Mouse (Mus musculus) ovary, postnatal 36 days (tissue): ENCODE data around the gene Pigc.

ENCODE experiments used
- DNase-seq: peaks from one replicate; pipeline ENCODE4 v3.0.0; 2022; ENCODE audit warnings: low spot score, mixed read lengths

Pigc gene

GRCm38 (mm10) chr1:161968589-161969407, at the start of gene Pigc:
Gene Pigc, plus strand, starts transcription at chr1:161969186.
- peak; percentile 90 for DNase-seq

GRCm38 (mm10) chr1:161919594-161919993, 49.4 kb upstream of the Pigc start:
- no peak for DNase-seq

- no peak for DNase-seq
These were observed 48.2 kb upstream of the Pigc start for GRCm38 (mm10) chr1:161920475-161921454.

- DNase-seq: no peak
These were observed 47.1 kb upstream of the Pigc start for GRCm38 (mm10) chr1:161921928-161922327.

- DNase-seq: no peak
These were observed 44.7 kb upstream of the Pigc start for GRCm38 (mm10) chr1:161924321-161924720.

- no peak for DNase-seq
These were observed 43.6 kb upstream of the Pigc start for GRCm38 (mm10) chr1:161925281-161925805.

GRCm38 (mm10) chr1:161927976-161928375, 41.0 kb upstream of the Pigc start:
- DNase-seq: no peak

- no peak for DNase-seq
These were observed 37.7 kb upstream of the Pigc start for GRCm38 (mm10) chr1:161931313-161931712.

GRCm38 (mm10) chr1:161931817-161932216, 37.2 kb upstream of the Pigc start:
- DNase-seq: no peak

- no peak for DNase-seq
These were observed 36.7 kb upstream of the Pigc start for GRCm38 (mm10) chr1:161932286-161932685.

GRCm38 (mm10) chr1:161942082-161942481, 26.9 kb upstream of the Pigc start:
- DNase-seq: no peak

- DNase-seq: no peak
These were observed 17.8 kb upstream of the Pigc start for GRCm38 (mm10) chr1:161951009-161951779.

- DNase-seq: no peak
These were observed 16.4 kb upstream of the Pigc start for GRCm38 (mm10) chr1:161952599-161952998.

GRCm38 (mm10) chr1:161955846-161956245, 13.1 kb upstream of the Pigc start:
- DNase-seq: no peak

- DNase-seq: no peak
These were observed 10.7 kb upstream of the Pigc start for GRCm38 (mm10) chr1:161957964-161958950.

- DNase-seq: no peak
These were observed 6.3 kb upstream of the Pigc start for GRCm38 (mm10) chr1:161962465-161963377.

- no peak for DNase-seq
These were observed 1.1 kb upstream of the Pigc start for GRCm38 (mm10) chr1:161967936-161968335.

GRCm38 (mm10) chr1:161970874-161971273, 1.9 kb downstream of the Pigc start:
- DNase-seq: no peak

GRCm38 (mm10) chr1:161972233-161972632, 3.2 kb downstream of the Pigc start:
- no peak for DNase-seq
